Mouse (Mus musculus) neural tube, embryonic 15.5 days (tissue): ENCODE data around the gene Zfp93. TPM values are rescaled to one million over a fixed set of nuclear protein-coding genes. Genes with fewer than 3 reads are reported as not detected.
"Not testable (repeated sequence)": the region's sequence is repeated elsewhere in the genome, so short reads cannot be mapped to it uniquely, and the experiment has no call there.

Experiments used
- ATAC-seq: fragments of 200-750 bp; cut with Nextera tagmentation; 2 replicates; pipeline ENCODE4 v1.8.0; 2017; ENCODE audit warnings: mild to moderate bottlenecking, moderate TSS enrichment, moderate library complexity; ENCODE audit not compliant: low FRiP score
- H3K27ac ChIP-seq: fragments of 300-500 bp; sonication (generic); replicated peaks from 2 replicates; pipeline ENCODE4 v1.5.1; 2015; ENCODE audit warnings: mild to moderate bottlenecking, inconsistent platforms
- H3K27me3 ChIP-seq: fragments of 300-500 bp; sonication (generic); replicated peaks from 2 replicates; pipeline ENCODE4 v1.6.1; 2015; ENCODE audit warnings: inconsistent platforms
- H3K36me3 ChIP-seq: fragments of 300-500 bp; sonication (generic); 2 replicates; pipeline ENCODE4 v1.6.1; 2015; ENCODE audit warnings: inconsistent platforms
- H3K4me1 ChIP-seq: fragments of 300-500 bp; sonication (generic); 2 replicates; pipeline ENCODE4 v1.6.1; 2015; ENCODE audit warnings: inconsistent platforms
- H3K4me2 ChIP-seq: fragments of 300-500 bp; sonication (generic); 2 replicates; pipeline ENCODE4 v1.6.1; 2015; ENCODE audit warnings: inconsistent platforms, mild to moderate bottlenecking, moderate library complexity
- H3K4me3 ChIP-seq: fragments of 300-500 bp; sonication (generic); replicated peaks from 2 replicates; pipeline ENCODE4 v1.5.1; 2015; ENCODE audit warnings: mild to moderate bottlenecking, inconsistent platforms
- H3K9ac ChIP-seq: fragments of 300-500 bp; sonication (generic); replicated peaks from 2 replicates; pipeline ENCODE4 v1.6.1; 2015; ENCODE audit warnings: mild to moderate bottlenecking, inconsistent platforms
- H3K9me3 ChIP-seq: fragments of 300-500 bp; sonication (generic); replicated peaks from 2 replicates; pipeline ENCODE4 v1.6.1; 2016; ENCODE audit warnings: inconsistent platforms
- WGBS: fragments of 180-500 bp; shearing (Covaris S2); methylation state at CpG from one replicate; pipeline ENCODE4 v1.1.7; 2015; ENCODE audit warnings: mixed read lengths; 5-methylcytosine and 5-hydroxymethylcytosine counted together
- polyA plus RNA-seq: library from polyadenylated mRNA; unstranded; fragments of >200 nt; fragmentation: Nextera tagmentation; extraction: Ambion mirVana; gene quantifications from 2 replicates; pipeline ENCODE4 v1.2.1, GENCODE M21; 2015

Gene Zfp93
- polyA plus RNA-seq, 1 experiment from 2014 or later = 6.3 TPM

DNA sequence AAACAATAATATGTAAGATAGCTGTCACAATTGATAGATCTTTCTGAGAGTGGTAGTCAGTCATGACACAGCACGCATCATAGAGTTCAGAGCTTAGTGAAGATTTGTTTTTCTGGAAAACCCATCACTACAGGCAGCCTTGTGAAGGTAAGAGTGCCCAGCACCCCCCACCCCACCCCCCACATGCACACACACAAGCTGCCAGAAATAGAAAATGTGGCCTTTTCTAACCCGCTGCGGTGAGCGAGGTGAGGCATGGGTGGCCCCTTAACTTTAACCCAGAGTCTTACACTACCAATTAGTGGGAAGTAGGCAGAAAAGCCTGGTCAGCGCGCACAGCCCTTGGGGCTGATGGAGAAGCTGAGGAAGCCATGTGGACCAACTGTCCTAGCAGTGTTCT, 971 bp downstream of the Zfp93 start:
- 98% methylated on average over 6 of the region's 6 CpGs for WGBS
- ATAC-seq = no peak
- H3K4me2 ChIP-seq = peak overlapping the region; percentile 90; the same call in 1 of the 2 replicates
- peaks cover 24% of the 10 kb centered on the region for H3K36me3 ChIP-seq
- no peak overlapping the region for H3K9ac ChIP-seq
- no peak overlapping the region for H3K4me3 ChIP-seq
- no peak overlapping the region for H3K27ac ChIP-seq
- H3K27me3 ChIP-seq = no peaks in the 10 kb centered on the region
- no peaks in the 10 kb centered on the region for H3K9me3 ChIP-seq
- H3K4me1 ChIP-seq = peaks cover 13% of the 10 kb centered on the region

DNA sequence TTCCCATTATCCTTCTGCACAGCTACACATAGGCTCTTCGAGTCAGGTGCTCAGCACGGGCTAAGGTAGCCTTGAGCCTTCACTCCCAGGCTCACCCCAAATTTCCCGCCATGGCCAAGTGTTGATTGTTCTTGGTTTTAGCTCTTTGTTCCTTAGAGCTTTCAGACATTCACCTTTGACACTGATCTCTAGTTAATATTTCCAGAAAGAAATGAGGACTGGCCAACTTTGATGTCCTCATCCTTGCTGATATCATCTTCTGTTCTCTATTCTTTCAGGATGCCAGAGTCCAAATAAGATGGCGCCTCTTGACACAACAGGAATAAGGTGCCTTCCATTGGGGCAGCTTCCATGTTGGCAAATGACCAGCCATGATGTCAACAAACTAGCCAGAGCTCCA, 4.2 kb downstream of the Zfp93 start:
- 98% methylated on average over 4 of the region's 4 CpGs for WGBS
- Histone ChIP-seq H3K4me1 (peaks cover 11% of the 10 kb centered on the region), H3K9ac (no peak overlapping the region), H3K27ac (no peak overlapping the region), H3K27me3 (no peaks in the 10 kb centered on the region), H3K36me3 (peaks cover 31% of the 10 kb centered on the region), H3K4me3 (no peak overlapping the region), H3K9me3 (no peaks in the 10 kb centered on the region), H3K4me2 (no peak overlapping the region)
- no peak for ATAC-seq

- peaks cover 28% of the 10 kb centered on the region for H3K36me3 ChIP-seq
- ATAC-seq, H3K27me3 ChIP-seq, H3K4me1 ChIP-seq, H3K9me3 ChIP-seq, H3K9ac ChIP-seq, H3K4me3 ChIP-seq, H3K4me2 ChIP-seq, H3K27ac ChIP-seq: not testable (repeated sequence)
- 86% methylated on average over 3 of the region's 3 CpGs for WGBS
Observed at GRCm38 (mm10) chr7:24278771-24279170, 8.6 kb downstream of the Zfp93 start.

DNA sequence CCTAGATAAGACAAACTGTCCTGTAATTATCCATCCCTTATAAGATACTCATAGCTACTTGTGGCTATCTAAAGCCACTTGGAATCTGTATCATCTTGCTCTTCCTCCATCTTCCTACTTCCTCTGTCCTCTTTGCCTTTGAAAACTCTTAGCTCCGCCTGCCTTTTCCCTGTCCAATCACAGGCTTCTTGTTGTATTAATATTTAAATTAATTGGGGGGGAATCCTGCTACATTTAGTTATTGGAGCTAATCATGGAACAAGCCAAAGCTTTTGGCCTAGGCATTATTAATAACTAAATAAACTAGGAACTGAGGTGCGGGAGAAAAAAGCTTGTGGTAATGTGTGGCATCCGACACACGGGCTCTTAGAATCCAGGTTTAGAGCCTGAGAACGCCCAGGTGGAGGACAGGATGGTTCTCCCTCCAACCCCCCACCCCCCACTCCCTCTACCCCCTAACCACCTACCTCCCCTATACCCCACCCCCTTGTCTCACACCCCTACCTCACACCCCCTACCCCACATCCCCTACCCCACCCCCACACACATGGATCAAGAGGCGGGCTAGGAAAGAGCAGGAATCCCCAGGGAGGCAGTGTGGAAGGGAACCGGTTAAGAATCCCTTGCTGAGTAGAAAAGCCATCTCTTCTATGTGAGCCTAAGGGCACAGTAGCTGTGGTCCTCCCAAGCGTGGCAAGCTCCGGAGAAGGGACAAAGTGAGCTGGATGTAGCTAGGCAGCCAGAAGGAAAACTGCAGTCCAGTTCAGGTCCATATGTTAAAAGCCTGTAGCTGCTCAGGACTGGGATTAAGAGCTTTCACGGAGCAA, 10.0 kb downstream of the Zfp93 start:
- peaks cover 14% of the 10 kb centered on the region for H3K36me3 ChIP-seq
- H3K27ac ChIP-seq = no peak overlapping the region
- no peak for ATAC-seq
- no peak overlapping the region for H3K9ac ChIP-seq
- no peaks in the 10 kb centered on the region for H3K27me3 ChIP-seq
- no peaks in the 10 kb centered on the region for H3K9me3 ChIP-seq
- H3K4me3 ChIP-seq = no peak overlapping the region
- H3K4me2 ChIP-seq = no peak overlapping the region
- H3K4me1 ChIP-seq = no peaks in the 10 kb centered on the region
- 63% methylated on average over 10 of the region's 10 CpGs for WGBS

DNA sequence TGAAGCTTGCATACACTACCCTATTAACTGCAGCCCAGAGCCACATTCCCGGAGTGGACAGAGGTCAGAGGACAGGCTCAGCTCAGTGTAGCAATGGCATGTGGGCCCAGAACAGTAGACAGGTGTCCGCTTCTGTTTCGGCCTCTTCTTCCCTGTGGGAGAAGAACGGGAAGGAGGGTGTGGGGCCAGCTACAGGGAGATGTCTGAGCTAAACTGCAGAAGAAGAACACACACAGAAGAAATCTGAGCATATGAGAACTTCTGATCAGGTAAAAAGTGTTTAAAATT, 10.6 kb downstream of the Zfp93 start:
- H3K27me3 ChIP-seq = no peaks in the 10 kb centered on the region
- ATAC-seq = no peak
- peaks cover 11% of the 10 kb centered on the region for H3K36me3 ChIP-seq
- no peak overlapping the region for H3K27ac ChIP-seq
- H3K4me1 ChIP-seq = no peaks in the 10 kb centered on the region
- no peak overlapping the region for H3K9ac ChIP-seq
- 75% methylated on average over 4 of the region's 4 CpGs for WGBS
- no peaks in the 10 kb centered on the region for H3K9me3 ChIP-seq
- no peak overlapping the region for H3K4me3 ChIP-seq
- H3K4me2 ChIP-seq = no peak overlapping the region

GRCm38 (mm10) chr7:24286090-24286489, 15.9 kb downstream of the Zfp93 start:
- Histone ChIP-seq H3K27ac (no peak overlapping the region), H3K36me3 (peaks cover 48% of the 10 kb centered on the region), H3K27me3 (no peaks in the 10 kb centered on the region), H3K4me1 (no peaks in the 10 kb centered on the region), H3K9me3 (no peaks in the 10 kb centered on the region), H3K4me2 (no peak overlapping the region), H3K4me3 (no peak overlapping the region), H3K9ac (no peak overlapping the region)
- 51% methylated on average over 4 of the region's 4 CpGs for WGBS
- no peak for ATAC-seq

DNA sequence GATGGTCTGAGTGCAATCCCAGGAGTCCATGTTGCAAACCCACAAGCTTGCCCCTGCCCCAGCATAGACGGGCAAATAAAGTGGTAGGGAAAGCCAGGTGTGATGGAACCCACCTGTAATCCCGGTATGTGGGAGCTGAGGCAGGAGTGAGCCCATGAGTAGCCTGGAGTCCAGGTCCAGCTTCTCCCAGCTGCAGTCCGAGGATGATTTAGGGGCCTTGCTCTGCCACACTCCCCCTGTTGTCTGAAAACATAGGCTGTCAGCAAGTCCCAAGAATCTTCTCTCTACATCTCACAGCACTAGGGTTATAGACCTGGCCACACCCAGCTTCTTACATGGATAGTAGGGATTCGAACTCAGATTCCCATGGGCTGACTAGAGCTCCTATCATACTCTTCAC, 16.7 kb downstream of the Zfp93 start:
- 85% methylated on average over 4 of the region's 4 CpGs for WGBS
- H3K4me3 ChIP-seq = no peak overlapping the region
- peaks cover 56% of the 10 kb centered on the region for H3K36me3 ChIP-seq
- no peak overlapping the region for H3K27ac ChIP-seq
- no peaks in the 10 kb centered on the region for H3K4me1 ChIP-seq
- no peak overlapping the region for H3K4me2 ChIP-seq
- no peaks in the 10 kb centered on the region for H3K27me3 ChIP-seq
- H3K9ac ChIP-seq = no peak overlapping the region
- ATAC-seq = no peak
- H3K9me3 ChIP-seq = no peaks in the 10 kb centered on the region

DNA sequence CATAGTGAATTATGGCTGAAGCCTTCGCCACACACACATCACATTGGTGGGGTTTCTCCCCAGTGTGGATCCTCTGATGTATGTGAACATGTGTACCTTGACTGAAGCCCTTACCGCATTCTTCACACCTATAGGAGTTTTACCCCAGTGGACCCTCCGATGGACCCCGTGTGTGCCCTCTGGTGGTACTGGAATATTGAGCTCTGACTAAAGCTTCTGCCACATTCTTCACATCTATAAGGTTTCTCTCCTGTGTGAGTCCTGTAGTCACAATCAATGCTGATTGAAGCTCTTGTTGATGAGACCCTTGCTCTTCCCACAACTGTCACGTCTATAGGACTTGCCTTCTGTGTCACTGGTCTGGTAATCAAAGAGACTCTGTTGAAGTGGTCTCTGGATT, 17.4 kb downstream of the Zfp93 start:
- H3K9ac ChIP-seq = no peak overlapping the region
- H3K36me3 ChIP-seq = peaks cover 63% of the 10 kb centered on the region
- no peaks in the 10 kb centered on the region for H3K4me1 ChIP-seq
- 82% methylated on average over 5 of the region's 5 CpGs for WGBS
- no peak overlapping the region for H3K27ac ChIP-seq
- H3K4me2 ChIP-seq = no peak overlapping the region
- H3K27me3 ChIP-seq = no peaks in the 10 kb centered on the region
- no peak overlapping the region for H3K4me3 ChIP-seq
- ATAC-seq = no peak
- H3K9me3 ChIP-seq = no peaks in the 10 kb centered on the region

DNA sequence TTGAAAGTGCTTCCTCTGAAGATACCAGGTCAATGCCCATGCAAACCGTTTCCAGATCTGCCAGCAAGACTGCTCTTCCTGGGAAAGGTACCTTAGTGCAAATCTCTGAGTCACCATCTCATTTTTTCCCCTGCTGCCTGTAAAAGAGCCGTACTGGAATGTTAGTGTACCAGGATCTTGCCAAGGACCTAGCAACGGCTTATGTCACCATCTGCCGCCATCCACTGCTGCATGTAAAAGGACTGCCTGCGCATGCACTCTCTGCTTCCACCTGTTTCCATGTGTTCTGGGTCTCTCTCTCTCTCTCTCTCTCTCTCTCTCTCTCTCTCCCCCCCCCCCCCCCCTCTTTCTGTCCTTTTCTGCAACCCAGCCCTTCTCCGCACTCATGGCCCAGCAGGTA, 18.3 kb downstream of the Zfp93 start:
- H3K4me2 ChIP-seq = no peak overlapping the region
- H3K27me3 ChIP-seq = no peaks in the 10 kb centered on the region
- ATAC-seq = no peak
- no peaks in the 10 kb centered on the region for H3K4me1 ChIP-seq
- no peak overlapping the region for H3K9ac ChIP-seq
- no peak overlapping the region for H3K27ac ChIP-seq
- no peak overlapping the region for H3K4me3 ChIP-seq
- WGBS = 89% methylated on average over 6 of the region's 6 CpGs
- peaks cover 72% of the 10 kb centered on the region for H3K36me3 ChIP-seq
- no peaks in the 10 kb centered on the region for H3K9me3 ChIP-seq

- H3K4me1 ChIP-seq = no peaks in the 10 kb centered on the region
- H3K36me3 ChIP-seq = peaks cover 89% of the 10 kb centered on the region
- H3K27ac ChIP-seq = no peak overlapping the region
- H3K4me2 ChIP-seq = no peak overlapping the region
- no peaks in the 10 kb centered on the region for H3K9me3 ChIP-seq
- no peak overlapping the region for H3K9ac ChIP-seq
- no peak for ATAC-seq
- H3K4me3 ChIP-seq = no peak overlapping the region
- no peaks in the 10 kb centered on the region for H3K27me3 ChIP-seq
- WGBS = 97% methylated on average over 4 of the region's 4 CpGs
Observed at GRCm38 (mm10) chr7:24290106-24290693, 20.0 kb downstream of the Zfp93 start.

- no peaks in the 10 kb centered on the region for H3K27me3 ChIP-seq
- no peaks in the 10 kb centered on the region for H3K9me3 ChIP-seq
- H3K36me3 ChIP-seq = peaks cover 98% of the 10 kb centered on the region
- H3K4me2 ChIP-seq = no peak overlapping the region
- H3K4me1 ChIP-seq = no peaks in the 10 kb centered on the region
- 89% methylated on average over 27 of the region's 27 CpGs for WGBS
- no peak overlapping the region for H3K9ac ChIP-seq
- ATAC-seq = no peak
- no peak overlapping the region for H3K4me3 ChIP-seq
- H3K27ac ChIP-seq = no peak overlapping the region
Observed at GRCm38 (mm10) chr7:24291387-24292090, 21.3 kb downstream of the Zfp93 start.
